Mouse (Mus musculus): ENCODE measurements around the gene Sorcs3.

The Sorcs3 gene

GRCm38 (mm10) chr19:48205929-48206814 lies at the start of gene Sorcs3:
Gene Sorcs3, plus strand, starts transcription at chr19:48206025.
- peak within 1 kb of the TSS; percentile 72 for H3K4me3 ChIP-seq (replicated peaks; ENCODE audit: low read length)
- H3K36me3 ChIP-seq (ENCODE audit: insufficient read depth, low read length) = no peaks in the 10 kb centered on the region
- peaks cover 4% of the 10 kb centered on the region; the same call in 1 of the 2 replicates for H3K9me3 ChIP-seq (ENCODE audit: low read length)
- peaks cover 76% of the 10 kb centered on the region for H3K27me3 ChIP-seq (ENCODE audit: insufficient read depth, low read length)
- TF ChIP-seq NANOG (IDR thresholded peaks at IDR 0.05; ENCODE audit: borderline replicate concordance, low read length) = no peak
- TF ChIP-seq POU5F1 (IDR thresholded peaks at IDR 0.05; ENCODE audit: borderline replicate concordance, low read length) = no peak
- no peak for TF ChIP-seq CTCF (conservative IDR thresholded peaks at IDR 0.05; ENCODE audit: low read length)
- H3K4me1 ChIP-seq (replicated peaks; ENCODE audit: low read depth, low read length) = peaks cover 16% of the 10 kb centered on the region

- H3K36me3 ChIP-seq (ENCODE audit: insufficient read depth, low read length) = no peaks in the 10 kb centered on the region
- no peaks in the 10 kb centered on the region for H3K27me3 ChIP-seq (ENCODE audit: insufficient read depth, low read length)
- H3K4me3 ChIP-seq (replicated peaks; ENCODE audit: low read length) = no peak overlapping the region
- TF ChIP-seq NANOG (IDR thresholded peaks at IDR 0.05; ENCODE audit: borderline replicate concordance, low read length) (no peak), POU5F1 (IDR thresholded peaks at IDR 0.05; ENCODE audit: borderline replicate concordance, low read length) (no peak), CTCF (conservative IDR thresholded peaks at IDR 0.05; ENCODE audit: low read length) (no peak)
- H3K9me3 ChIP-seq (ENCODE audit: low read length) = peaks cover 3% of the 10 kb centered on the region; the same call in 1 of the 2 replicates
- no peaks in the 10 kb centered on the region for H3K4me1 ChIP-seq (replicated peaks; ENCODE audit: low read depth, low read length)
Measured at GRCm38 (mm10) chr19:48165341-48165740, 40.5 kb upstream of the Sorcs3 start.

- H3K27me3 ChIP-seq (ENCODE audit: insufficient read depth, low read length) = no peaks in the 10 kb centered on the region
- TF ChIP-seq NANOG (IDR thresholded peaks at IDR 0.05; ENCODE audit: borderline replicate concordance, low read length) (no peak), POU5F1 (IDR thresholded peaks at IDR 0.05; ENCODE audit: borderline replicate concordance, low read length) (no peak), CTCF (conservative IDR thresholded peaks at IDR 0.05; ENCODE audit: low read length) (no peak)
- H3K9me3 ChIP-seq (ENCODE audit: low read length) = peaks cover 3% of the 10 kb centered on the region; the same call in 1 of the 2 replicates
- H3K4me1 ChIP-seq (replicated peaks; ENCODE audit: low read depth, low read length) = no peaks in the 10 kb centered on the region
- no peak overlapping the region for H3K4me3 ChIP-seq (replicated peaks; ENCODE audit: low read length)
- no peaks in the 10 kb centered on the region for H3K36me3 ChIP-seq (ENCODE audit: insufficient read depth, low read length)
Measured at GRCm38 (mm10) chr19:48167110-48167509, 38.7 kb upstream of the Sorcs3 start.

- no peaks in the 10 kb centered on the region for H3K36me3 ChIP-seq (ENCODE audit: insufficient read depth, low read length)
- H3K4me1 ChIP-seq (replicated peaks; ENCODE audit: low read depth, low read length) = no peaks in the 10 kb centered on the region
- no peak overlapping the region for H3K4me3 ChIP-seq (replicated peaks; ENCODE audit: low read length)
- H3K9me3 ChIP-seq (ENCODE audit: low read length) = no peaks in the 10 kb centered on the region
- no peaks in the 10 kb centered on the region for H3K27me3 ChIP-seq (ENCODE audit: insufficient read depth, low read length)
- TF ChIP-seq CTCF (conservative IDR thresholded peaks at IDR 0.05; ENCODE audit: low read length) (no peak), NANOG (IDR thresholded peaks at IDR 0.05; ENCODE audit: borderline replicate concordance, low read length) (no peak), POU5F1 (IDR thresholded peaks at IDR 0.05; ENCODE audit: borderline replicate concordance, low read length) (no peak)
Measured at GRCm38 (mm10) chr19:48168284-48168683, 37.5 kb upstream of the Sorcs3 start.

GRCm38 (mm10) chr19:48174717-48175116 lies 31.1 kb upstream of the Sorcs3 start:
- no peaks in the 10 kb centered on the region for H3K27me3 ChIP-seq (ENCODE audit: insufficient read depth, low read length)
- H3K9me3 ChIP-seq (ENCODE audit: low read length) = no peaks in the 10 kb centered on the region
- H3K4me3 ChIP-seq (replicated peaks; ENCODE audit: low read length) = no peak overlapping the region
- H3K4me1 ChIP-seq (replicated peaks; ENCODE audit: low read depth, low read length) = no peaks in the 10 kb centered on the region
- TF ChIP-seq NANOG (IDR thresholded peaks at IDR 0.05; ENCODE audit: borderline replicate concordance, low read length) (no peak), POU5F1 (IDR thresholded peaks at IDR 0.05; ENCODE audit: borderline replicate concordance, low read length) (no peak), CTCF (conservative IDR thresholded peaks at IDR 0.05; ENCODE audit: low read length) (no peak)
- H3K36me3 ChIP-seq (ENCODE audit: insufficient read depth, low read length) = no peaks in the 10 kb centered on the region

GRCm38 (mm10) chr19:48203928-48204470 lies 1.8 kb upstream of the Sorcs3 start:
- peaks cover 4% of the 10 kb centered on the region; the same call in 1 of the 2 replicates for H3K9me3 ChIP-seq (ENCODE audit: low read length)
- no peak for TF ChIP-seq NANOG (IDR thresholded peaks at IDR 0.05; ENCODE audit: borderline replicate concordance, low read length)
- TF ChIP-seq CTCF (conservative IDR thresholded peaks at IDR 0.05; ENCODE audit: low read length) = peak; percentile 75

GRCm38 (mm10) chr19:48204476-48204875 lies 1.3 kb upstream of the Sorcs3 start:
- H3K9me3 ChIP-seq (ENCODE audit: low read length) = peaks cover 4% of the 10 kb centered on the region; the same call in 1 of the 2 replicates
- peak overlapping the region; percentile 72 for H3K4me3 ChIP-seq (replicated peaks; ENCODE audit: low read length)
- peaks cover 63% of the 10 kb centered on the region for H3K27me3 ChIP-seq (ENCODE audit: insufficient read depth, low read length)
- peaks cover 16% of the 10 kb centered on the region for H3K4me1 ChIP-seq (replicated peaks; ENCODE audit: low read depth, low read length)
- TF ChIP-seq POU5F1 (IDR thresholded peaks at IDR 0.05; ENCODE audit: borderline replicate concordance, low read length) = no peak
- no peak for TF ChIP-seq NANOG (IDR thresholded peaks at IDR 0.05; ENCODE audit: borderline replicate concordance, low read length)
- TF ChIP-seq CTCF (conservative IDR thresholded peaks at IDR 0.05; ENCODE audit: low read length) = no peak
- H3K36me3 ChIP-seq (ENCODE audit: insufficient read depth, low read length) = no peaks in the 10 kb centered on the region

More at GRCm38 (mm10) chr19:48203928-48204470, 1.8 kb upstream of the Sorcs3 start:
- peaks cover 16% of the 10 kb centered on the region for H3K4me1 ChIP-seq (replicated peaks; ENCODE audit: low read depth, low read length)
- no peaks in the 10 kb centered on the region for H3K36me3 ChIP-seq (ENCODE audit: insufficient read depth, low read length)
- H3K4me3 ChIP-seq (replicated peaks; ENCODE audit: low read length) = no peak overlapping the region
- H3K27me3 ChIP-seq (ENCODE audit: insufficient read depth, low read length) = peaks cover 58% of the 10 kb centered on the region

- peaks cover 16% of the 10 kb centered on the region for H3K4me1 ChIP-seq (replicated peaks; ENCODE audit: low read depth, low read length)
- TF ChIP-seq NANOG (IDR thresholded peaks at IDR 0.05; ENCODE audit: borderline replicate concordance, low read length) (no peak), POU5F1 (IDR thresholded peaks at IDR 0.05; ENCODE audit: borderline replicate concordance, low read length) (no peak), CTCF (conservative IDR thresholded peaks at IDR 0.05; ENCODE audit: low read length) (no peak)
- H3K27me3 ChIP-seq (ENCODE audit: insufficient read depth, low read length) = peaks cover 70% of the 10 kb centered on the region
- H3K36me3 ChIP-seq (ENCODE audit: insufficient read depth, low read length) = no peaks in the 10 kb centered on the region
- H3K9me3 ChIP-seq (ENCODE audit: low read length) = peaks cover 4% of the 10 kb centered on the region; the same call in 1 of the 2 replicates
- H3K4me3 ChIP-seq (replicated peaks; ENCODE audit: low read length) = peak overlapping the region; percentile 72
Measured at GRCm38 (mm10) chr19:48204892-48205761, 698 bp upstream of the Sorcs3 start.
